Mouse (Mus musculus): ENCODE data around the gene Chn1.

The Chn1 gene

DNA sequence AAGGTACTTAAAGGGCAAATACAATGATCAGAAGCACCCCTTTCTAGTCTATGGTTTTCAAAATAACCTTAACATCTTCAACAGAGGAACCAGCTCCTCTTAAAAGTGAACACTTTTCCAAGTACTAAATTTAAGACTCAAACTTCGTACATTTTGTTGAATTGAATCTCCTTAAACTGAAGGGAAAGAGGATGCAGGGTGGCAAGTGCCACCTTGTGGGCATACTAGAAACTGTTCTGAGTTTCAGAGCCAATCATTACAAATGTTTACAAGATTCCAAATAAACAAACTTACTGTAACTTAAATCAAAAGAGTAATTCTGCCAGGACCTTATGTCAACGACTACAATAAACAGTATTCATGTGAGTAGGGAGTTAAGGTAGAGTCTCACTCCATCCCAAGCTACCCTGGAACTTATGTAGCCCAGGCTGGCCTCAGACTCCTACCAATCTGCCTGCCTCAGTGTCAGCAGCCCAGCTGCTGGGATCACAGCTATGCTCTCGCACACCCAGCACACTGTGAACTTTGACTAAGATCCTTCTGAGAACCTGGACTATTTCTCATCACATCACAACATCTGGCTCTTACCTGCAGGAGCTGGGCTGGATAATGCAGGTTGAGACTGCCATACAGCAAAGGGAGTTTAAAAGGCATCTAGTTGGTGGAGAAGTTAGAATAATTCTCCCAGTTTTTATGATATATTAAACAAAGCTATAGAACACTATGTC, 29.3 kb downstream of the Chn1 start:
- DNase-seq = peak; percentile 15

DNA sequence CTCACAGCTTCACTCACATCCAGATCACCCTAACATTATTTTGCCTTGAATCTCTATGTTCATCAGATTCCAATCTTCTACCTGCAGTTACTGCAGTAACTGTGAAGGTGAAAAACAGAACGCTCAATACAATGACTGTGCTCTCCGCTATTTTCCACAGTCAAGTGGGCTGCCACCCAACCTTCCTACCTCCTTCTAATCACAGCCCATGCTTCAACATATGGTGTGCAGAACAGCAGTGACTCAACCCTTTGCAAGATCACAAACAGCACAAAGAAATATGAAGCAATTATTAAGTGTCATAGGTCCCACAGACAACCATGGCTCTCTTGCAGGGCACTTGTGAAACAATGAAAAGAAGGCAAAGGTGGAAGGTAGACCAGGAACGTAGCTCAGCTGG, 33.9 kb downstream of the Chn1 start:
- DNase-seq = no peak

DNA sequence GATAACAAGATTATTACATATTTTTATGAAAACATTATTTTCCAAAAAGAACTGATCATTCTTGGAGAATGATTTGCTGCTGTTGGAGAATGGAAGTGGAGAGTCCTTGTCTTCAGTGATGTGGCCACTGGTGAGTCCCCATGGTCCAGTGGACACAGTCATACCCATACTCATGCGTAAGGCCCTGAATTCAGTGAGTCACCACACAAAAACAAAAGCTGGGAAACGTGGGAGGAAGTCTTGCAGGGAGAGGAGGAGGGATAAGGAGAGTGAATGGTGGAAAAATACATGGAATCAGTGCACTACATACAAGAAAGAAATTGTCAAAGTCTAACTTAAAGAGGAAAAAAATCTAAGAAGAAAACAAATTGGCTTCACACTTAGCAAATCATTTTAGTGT, 47.3 kb downstream of the Chn1 start:
- no peak for DNase-seq

DNA sequence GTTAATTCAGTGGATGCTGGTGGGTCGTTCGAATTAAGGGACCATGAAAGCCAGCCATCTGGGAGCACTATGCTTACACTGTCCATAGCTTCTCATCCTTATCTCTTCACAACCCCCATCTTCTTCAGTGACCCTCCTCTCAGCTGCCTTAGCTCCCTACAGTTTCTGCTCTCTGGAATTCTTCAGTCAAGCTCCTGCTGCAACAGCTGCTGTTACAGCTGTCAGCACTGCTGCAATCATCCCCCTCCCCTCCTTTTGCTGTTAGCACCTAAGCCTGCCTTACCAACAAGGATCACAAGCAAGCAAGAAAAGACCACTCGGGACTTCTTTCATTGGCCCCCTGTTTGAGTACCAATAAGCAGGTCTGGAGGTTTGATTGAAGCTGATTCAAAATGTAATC, 50.2 kb downstream of the Chn1 start:
- no peak for DNase-seq

DNA sequence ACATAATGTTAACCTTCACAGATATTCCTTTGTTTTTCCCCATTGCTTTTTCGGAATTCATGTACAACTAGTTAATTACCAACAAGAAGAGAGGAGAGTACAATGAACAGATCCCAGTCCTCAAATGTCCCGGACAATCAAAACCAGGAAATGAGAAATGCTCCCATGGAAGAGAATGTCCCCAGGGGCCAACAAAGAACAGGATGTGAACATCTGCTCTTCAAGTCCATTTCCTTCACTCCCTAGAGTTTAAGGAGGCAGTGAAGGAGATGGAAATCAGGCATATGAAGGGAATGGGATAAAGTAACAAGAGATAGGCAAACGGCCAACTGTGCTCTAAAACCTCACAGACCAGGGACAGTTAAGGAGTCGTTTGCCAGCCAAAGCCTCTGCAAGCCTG, 53.3 kb downstream of the Chn1 start:
- no peak for DNase-seq

DNA sequence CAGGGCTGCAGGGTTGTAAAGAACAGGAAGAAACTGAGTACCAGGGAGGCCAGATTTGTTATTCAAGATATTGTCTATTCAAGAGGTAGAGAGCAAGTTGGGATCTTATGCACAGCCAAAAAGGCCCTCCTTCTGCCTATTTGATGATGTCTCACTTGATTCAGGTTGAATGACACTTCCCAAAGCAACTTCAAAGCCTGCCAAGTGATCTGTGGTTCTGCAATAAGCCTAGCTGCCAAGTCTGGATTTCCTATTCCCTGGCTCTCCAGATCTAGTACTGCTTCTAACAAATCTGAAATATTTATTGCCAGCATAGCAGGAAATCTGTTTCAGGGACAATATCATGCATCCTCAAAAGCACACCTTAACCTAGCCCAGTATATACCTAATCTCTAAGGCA, 62.7 kb downstream of the Chn1 start:
- no peak for DNase-seq

DNA sequence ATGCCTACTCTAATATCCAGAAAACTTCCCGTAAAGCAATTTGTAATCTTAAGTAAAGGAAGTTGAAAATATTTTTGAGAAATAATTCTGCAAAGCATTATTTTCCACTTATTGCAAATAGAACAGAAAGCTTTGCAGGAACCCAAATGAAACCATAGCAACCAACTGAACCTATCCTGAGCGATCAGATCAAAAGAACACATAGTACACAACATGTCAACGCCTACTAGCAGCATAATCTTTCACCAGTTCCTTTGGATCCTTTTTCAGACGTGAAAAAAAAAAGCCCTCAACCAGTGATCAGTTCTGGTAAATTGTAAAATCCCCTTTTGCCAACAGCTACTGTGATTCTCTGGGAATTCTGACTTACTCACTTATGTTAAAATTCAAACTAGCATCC, 82.1 kb downstream of the Chn1 start:
- DNase-seq = no peak

DNA sequence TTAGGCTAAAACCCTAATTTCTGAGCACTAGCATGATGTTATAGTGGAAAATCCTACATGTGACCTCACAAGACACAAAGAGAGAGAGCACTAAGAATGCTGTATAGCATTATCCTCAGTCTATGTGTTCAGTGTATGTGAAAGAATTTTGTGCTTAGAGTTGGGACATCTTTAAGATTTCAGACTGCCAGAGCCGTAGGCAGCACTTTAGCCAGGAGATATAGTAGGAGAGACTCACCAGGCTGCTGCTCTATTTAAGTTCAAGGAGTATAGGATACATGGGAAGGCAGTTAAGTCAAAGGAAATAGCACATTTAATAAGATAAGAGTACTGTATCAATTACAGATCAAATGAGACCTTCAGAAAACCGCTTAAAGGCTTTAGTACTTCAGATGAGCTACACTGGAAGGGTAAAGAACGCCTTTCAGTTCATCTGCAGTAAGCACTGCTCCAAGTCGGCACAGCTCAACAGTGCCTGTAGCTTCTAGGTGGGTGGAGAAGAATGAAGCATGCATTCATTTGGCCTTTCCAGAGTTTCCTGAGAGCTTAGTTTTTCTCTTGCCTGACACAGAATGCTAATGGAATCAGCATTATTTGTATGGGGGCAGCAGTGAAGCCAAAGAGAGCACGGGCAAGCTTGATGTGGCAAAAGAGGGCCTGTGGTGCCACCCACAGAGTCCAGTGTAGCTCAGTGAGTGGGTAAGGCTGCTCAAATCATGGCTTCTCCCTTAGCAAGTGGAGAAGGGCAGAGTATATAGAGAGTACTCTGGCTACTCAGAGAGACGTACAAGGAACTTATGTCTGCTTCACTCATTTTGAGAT, 84.2 kb downstream of the Chn1 start:
- DNase-seq = no peak

DNA sequence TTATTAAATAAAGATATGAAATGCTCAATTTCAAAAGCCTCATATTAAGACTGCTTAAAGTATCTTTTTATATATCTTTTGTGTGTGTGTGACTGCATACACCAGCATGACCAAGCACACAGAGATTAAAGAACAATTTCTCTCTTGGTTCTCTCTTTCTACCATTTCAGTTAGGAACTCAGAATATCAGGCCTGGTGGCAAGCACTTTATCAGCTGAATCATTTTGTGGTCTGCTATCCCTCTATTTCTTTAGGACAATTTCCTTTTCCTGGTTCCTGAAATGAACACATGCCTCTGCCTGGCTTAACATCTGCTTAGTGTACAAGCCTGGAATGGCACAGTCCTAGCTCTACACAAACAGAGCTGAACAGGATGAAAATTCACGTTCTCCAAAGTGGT, 92.6 kb downstream of the Chn1 start:
- no peak for DNase-seq

DNA sequence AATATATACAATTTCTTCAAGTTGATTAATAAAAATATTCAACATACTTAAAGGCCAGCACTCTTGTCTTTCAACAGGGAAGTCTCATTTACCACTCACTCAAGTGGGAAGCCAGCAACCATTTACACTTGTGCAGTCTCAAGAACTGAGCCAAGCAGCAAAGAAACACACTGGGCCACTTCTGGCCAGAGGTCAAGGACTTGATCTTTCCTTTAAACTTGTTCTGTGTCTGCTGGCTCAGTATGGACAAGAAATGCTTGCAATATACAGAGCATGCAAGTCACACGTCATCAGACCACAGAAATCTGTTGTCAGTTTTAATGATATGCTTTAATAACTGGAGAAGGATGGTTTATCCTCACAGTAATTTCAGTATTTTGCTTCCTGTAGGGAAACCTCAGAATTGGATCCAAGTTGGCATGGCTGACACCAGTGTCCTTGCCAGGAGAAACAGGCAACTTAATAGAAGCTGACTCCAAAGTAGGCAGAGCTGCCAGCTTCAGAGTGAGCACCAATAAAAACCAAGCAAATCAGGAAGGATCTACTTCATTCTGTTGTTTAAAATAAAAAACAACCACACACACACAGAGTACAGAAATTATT, 94.6 kb downstream of the Chn1 start:
- DNase-seq = peak; percentile 22

DNA sequence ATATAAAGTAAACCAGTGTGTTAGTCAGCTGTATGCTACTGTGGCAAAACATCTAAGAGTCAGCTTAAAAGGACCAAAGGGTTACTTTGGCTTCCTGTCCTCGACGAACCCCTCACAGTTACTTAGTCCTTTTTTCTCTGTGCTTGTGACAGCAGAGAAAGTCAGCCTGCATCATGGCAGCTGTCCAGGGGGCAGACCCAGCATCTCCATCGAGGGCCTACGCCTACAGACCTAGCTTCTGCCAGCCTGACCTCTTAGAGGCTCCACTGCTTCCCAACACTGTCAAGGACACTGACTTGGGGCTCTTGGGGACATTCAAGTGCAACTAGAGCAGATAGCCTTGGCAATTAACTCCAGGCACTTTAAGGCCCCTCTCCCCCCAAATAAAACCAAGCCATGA, 106.5 kb downstream of the Chn1 start:
- DNase-seq = no peak

DNA sequence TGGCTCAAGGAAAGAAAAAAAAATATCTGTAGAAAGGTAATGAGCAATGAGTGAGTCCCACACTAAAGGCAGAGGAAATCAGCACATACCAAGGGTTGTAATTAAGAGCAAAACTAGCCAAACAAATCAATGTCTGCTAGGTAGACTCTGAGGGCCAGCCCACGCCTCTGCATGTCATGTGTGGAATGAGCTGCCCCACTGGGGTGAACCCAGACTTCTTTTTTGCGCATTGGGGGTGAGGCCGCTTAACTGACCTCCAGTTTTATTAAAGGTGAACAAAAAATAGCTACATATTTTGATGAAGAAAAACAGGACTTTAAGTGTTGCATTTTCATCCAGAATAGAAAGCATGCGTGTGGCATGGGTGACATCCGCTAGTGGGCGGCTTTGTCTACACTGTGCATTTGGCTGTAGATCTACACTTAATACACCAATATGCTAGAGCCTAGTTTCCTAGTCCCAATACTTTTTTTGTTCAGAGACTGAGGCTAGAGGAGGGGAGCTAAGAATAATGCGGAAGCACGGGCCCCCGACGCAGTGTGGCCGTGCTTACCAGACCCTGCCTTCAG, 114.5 kb downstream of the Chn1 start:
- DNase-seq = no peak

DNA sequence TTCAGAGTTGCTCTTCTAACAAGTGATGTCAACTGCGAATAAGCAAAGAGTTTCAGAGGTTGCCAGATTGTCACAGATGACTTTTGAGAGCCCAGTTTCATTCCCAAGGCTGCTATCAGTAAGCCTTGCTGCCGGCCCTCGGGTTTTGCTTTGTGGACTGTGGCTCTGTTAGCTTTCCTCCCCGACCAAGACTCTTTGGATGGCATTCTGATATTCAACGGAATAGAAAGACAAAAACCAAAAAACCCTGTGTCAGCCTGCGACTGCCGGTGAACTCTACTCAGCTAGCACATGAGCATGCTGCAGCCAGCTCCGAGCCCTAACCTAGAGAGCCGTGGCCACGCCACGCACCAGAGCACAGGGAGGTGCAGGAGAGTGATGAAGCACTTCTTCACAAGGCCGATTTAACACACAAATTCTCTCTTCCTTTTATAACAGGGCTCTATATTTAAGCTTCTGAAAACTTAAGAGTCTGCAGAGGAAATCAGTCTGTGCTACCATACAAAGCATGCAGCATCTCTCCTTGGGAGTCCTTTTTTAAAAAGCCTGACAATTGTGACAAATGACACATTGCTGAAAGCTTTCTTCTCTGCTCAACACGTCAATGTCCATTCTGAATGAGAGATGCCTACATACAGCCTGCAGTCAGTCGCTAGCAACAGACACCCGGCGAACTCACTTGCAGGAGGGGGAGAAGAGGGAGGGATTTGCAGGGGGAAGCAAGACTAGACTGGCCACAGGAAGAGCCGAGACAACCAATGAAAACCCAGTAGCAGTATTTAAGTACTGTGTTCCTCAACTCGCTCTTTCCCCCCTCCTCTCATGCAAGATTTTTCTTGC, 115.2 kb downstream of the Chn1 start:
- DNase-seq = peak; percentile 39

DNA sequence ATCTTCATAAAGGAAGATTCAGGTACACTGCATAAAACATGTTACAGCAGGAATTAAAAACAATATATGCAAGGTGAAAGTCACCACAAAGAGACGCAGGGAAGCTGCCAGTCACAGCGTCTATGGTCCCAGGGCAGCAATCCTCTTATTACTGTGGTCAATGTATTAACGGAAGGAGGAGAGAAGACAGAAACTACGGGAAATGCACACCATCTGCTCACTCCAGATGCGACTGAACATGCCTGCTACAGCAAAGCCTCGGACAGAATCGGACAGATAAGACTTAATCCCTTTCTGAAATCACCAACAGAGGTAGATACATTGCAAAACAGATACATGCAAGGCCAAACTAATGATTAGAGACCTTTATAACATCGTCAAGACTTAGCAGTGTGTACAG, 116.1 kb downstream of the Chn1 start:
- no peak for DNase-seq

DNA sequence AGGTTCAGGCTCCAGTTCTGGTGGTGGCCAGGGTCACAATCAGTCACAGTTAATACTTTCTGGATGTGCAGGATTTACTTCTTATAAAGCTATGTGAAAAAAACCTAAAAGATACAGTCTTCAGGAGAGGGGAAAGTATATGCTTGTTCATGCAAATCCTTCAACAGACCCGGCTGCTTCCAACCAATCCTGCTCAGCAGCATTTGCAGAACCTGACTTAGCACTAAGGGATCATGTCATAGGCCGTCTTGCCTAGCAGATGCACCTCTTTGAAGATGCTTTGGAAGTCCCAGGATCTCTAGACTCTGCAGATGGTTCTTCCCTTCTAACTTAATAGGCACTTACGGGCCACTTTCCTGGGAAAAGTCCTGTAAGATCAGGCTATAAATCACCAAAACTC, 117.2 kb downstream of the Chn1 start:
- DNase-seq = no peak

DNA sequence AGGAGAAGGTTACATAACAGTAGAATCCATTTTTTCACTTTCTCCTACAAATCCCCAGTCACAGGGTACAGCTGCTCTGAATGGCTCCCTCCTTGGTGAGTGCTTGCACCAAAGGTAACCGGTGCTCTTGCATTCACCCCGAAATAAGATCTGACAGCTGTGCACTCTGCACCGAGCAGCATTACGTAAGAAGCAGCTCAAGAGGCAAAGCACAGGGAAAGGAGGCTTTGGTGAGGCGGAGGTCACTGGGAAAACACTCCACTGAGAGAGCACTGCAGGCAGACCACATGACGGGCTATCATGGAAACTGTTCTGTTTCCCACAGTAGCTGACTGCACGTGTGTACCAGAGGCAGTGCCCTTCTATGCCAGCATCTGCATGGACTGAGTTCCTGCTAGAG, 118.0 kb downstream of the Chn1 start:
- DNase-seq = no peak

DNA sequence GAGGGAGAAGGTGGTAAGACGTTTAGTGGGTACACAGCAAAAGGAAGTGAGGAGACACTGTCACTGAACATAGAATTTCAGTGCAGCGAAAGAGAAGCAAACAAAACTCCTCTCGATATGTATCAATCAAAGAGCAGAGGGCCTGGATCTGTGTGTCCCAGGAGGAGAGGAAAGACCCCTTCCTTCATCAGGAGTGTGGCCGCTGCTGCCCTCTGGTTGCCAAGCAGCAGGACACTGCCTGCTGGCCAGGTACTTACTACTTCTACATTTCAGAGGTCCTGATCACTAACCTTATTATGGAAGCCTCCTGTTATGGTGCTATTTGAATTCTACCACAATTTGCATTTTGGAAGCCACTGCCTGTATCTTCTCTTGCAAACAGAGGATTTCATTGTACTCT, 119.5 kb downstream of the Chn1 start:
- DNase-seq = no peak

DNA sequence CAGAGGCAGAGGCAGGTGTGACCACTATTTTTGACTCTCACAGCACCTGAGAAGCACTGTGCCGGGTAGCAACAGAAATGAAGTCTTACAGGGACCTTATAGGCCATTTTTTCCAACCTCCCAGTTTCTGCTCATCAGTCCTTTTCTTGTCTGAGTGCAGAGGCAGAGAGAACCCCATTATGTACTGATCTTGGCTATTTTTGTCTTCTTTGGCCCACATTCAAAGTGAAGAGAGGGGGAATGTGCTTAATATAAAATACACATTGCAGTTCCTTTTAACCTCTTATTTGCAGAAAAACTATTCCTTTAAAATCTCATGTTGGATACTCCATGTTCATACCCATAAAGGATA, 120.3 kb downstream of the Chn1 start:
- DNase-seq = no peak

DNA sequence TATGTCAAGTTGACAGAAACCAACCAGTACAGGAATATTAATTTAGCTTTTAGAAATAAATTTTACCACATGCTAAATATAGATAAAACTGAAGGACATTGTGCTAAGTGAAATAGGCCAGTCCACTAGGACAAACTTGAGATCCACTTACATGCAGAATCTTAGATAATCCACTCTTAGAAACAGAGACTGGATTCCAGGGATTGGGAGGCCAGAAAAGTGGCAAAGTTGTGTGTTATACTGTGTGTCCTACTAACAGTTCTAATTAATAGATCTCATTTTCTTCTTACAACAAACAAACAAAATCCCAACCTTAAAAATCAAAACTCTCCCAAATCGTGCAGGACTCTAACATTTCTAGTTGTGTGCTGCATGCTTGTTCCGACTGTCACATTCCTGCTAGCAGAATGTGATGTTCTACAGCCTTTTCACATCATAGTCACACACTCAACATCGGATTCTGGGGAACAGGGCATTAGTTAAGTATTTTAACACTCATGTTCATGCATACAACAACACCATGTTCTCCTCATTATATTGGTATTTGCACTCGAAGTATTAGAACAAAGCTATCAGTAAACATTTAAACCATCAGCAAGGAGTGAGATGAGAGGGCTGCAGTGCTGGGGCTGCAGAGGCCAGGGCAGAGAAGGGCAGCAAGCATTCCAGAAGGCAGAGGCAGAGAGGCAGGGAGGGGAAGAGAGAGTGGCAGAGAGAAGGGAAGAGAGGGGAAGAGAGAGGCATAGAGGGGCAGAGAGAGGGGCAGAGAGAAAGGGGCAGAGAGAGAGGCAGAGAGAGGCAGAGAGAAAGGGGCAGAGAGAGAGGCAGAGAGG, 120.9 kb downstream of the Chn1 start:
- DNase-seq = no peak

DNA sequence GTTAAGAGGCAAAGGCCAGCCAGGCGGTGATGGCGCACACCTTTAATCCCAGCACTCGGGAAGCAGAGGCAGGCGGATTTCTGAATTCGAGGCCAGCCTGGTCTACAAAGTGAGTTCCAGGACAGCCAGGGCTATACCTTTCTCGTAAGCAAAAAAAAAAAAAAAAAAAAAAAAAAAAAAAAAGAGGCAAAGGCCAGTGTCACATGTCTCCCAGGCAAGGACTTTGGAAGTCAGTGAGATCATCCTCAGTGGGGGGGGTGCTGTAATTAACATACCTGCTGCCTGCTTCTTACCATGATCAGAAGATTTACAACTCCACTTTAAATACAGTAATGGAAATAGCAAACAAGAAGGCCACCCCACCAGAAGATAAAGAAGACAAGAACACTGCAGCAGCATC, 137.5 kb downstream of the Chn1 start:
- DNase-seq = no peak

DNA sequence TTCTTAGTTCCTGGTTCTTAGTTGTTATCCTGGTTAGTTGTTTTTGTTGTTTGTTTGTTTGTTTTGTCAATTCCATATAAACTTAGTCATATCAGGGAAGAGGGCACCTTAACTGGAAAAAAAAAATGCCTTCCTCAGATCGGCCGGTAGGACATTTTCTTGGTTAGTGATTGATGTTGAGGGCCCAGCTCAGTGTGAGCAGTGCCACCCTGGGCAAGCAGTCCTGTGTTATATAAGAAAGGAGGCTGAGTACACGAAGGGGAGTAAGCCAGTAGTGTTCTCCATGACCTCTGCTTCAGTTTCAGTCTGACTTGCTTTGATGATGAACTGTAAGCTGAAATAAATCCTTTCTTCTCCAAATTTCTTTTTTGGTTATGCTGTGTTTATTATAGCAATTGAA, 138.8 kb downstream of the Chn1 start:
- no peak for DNase-seq

DNA sequence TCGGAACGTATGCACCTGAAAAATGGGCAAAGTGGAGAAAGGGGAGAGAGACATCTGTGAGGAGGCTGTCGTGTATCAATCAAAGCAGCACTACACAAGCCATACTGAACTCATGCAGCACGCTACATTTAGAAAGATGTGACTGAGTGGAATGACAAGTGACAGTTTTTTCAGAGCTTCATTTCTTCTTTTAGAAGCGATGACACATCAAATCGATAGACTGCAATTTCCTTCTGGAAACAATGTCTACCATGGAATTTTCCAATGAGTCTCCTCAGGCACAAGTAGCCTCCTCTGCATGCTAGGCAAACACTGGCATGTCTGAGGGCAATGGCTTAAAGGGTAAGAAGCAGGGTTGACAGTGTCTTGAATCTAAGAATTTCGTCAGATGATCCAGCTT, 143.3 kb downstream of the Chn1 start:
- DNase-seq = no peak

Data from right cerebral cortex, postnatal 4 days (tissue).